Mouse (Mus musculus) heart, adult 18-20 months (tissue): ENCODE measurements at regions not wholly inside any gene's neighbourhood (a gene's known extent, or its start where the extent isn't known, plus 50 kb on each side); places are given as distances from the start of the nearest gene placed in this dataset.

ENCODE experiments used
- DNase-seq, 2 experiments: peaks; one replicate each; pipeline ENCODE4 v3.0.0; 2021 to 2022; ENCODE audit warnings: mixed read lengths in 1 of 2

DNA sequence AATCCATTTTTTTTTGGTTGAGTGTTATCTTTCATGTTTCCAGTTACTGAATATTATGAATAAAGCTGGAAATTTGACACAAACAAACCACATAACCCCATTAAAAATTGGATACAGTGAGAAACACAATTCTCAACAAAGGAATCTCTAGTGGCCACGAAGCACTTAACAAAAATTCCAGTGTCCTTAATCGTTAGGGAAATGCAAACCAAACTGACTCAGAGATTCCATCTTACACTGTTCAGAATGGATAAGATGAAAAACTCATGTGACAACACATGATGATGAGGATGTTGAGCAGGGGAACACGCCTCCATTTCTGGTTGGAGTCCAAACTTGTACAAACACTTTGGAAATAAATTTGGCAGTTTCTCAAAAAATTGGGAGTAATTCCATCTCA, 57.3 kb downstream of the Tktl2 start:
- no peak for DNase-seq

DNA sequence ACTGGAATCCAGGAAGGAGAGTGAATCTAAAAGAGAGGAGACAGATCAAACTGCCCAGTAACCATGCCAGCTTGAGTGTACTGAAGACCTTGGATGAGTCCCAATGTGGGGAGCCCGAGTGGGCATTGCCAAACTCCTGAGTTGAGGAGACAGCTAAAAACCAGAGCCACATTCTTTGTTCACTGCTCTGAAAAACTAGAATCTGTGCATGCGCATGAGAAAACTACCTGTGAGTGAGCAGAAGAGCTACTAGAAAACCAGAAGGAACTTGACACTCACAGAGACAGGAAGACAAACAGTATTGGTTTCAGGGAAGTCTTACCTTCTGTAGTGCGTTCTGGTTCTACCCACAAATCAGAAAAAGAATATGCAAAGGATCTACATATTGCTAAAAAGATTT, 74.6 kb downstream of the Tktl2 start:
- DNase-seq: no peak

DNA sequence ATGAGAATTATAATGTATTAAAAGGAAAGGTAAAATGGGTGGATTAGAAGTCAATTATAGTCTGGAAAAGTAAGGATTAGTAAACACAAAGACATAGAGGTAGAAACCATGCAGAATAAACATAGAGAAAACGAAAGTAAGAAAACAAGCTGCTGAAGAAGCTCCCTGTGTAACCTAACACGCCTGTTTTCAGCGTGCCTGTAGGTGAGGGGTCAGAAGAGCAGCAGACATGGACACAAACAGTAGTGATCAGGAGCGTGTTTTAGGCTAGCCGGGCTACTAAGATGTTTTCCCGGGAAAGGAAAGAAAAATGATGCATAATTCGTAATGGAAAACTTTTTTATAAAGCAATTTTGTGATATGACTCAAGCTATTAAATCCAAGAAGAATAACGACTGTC, 75.3 kb downstream of the Tktl2 start:
- no peak for DNase-seq

DNA sequence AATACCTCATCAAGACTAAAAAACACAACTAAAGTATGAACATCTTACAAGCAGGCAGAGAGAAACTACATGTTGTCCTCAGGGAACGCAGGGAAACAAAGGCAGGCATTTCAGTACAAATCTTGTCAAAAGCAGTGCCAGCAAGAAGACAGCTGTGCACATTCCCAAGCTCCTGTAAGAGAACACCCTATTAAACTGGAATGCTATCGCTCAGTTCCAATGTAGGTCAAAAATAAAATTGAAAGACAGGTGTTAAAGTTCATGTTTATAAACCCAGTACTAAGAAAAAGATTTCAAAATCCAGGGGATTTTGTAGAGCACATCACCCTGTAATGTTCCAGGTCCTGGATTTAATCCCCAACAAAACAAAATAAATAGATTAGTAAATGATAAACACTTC, 75.7 kb downstream of the Tktl2 start:
- peak; percentile 4 to 11 for DNase-seq

DNA sequence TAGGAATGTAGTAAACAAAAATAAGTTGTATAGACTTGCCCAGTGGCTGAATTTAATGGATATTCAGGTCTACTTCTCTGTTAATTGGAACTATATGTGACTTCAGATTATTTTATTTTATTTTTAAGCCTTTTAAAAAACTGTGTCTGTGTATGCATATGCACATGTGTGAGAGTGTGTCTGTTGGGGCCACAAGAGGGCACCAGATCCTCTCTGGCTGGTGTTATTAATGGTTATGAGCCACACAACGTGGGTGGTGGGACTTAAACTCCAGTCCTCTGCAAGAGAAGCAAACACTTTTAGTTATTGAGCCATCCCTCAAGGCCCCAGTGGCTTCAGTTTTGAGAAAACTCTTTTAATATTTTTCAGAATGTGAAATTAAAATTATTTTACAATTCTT, 77.9 kb downstream of the Tktl2 start:
- no peak for DNase-seq

DNA sequence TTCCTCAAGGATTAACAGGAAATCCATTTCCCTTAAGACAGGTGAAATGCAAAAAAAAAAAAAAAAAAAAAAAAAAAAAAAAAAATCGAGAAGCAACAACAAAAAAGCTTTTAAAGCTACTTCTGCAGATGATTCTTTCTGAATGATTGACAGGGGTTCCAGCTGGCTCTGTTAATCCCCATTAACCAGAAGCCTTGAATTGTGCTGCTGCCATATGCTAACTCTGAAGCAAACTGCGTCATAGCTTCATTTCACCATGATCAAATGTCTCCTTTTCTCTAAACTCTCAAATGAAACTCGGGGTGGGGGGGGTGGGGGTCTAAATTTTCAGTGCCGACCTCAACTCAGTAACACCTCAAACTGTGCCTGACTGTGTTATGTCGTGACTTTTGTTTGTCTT, 80.7 kb downstream of the Npy5r start:
- DNase-seq: no peak

DNA sequence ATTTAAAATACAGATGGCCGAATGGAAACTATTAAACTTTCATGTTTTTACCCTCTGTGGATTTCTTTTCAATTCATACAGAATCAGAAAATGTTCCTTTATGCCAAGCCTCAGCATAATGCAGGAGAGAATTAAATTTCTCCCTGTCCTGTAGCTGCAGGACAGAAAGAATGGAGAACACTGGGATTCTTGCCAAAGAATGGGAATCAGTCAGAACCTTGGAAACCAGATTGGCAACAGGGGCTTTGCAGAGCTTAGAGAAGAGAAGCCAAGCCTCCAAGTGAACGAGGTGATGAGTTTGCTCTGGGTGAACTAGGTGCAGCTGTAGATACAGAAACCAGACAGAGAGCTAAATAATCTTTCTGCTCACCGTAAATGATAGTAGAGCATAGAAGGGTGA, 64.6 kb downstream of the Npy5r start:
- DNase-seq: no peak

DNA sequence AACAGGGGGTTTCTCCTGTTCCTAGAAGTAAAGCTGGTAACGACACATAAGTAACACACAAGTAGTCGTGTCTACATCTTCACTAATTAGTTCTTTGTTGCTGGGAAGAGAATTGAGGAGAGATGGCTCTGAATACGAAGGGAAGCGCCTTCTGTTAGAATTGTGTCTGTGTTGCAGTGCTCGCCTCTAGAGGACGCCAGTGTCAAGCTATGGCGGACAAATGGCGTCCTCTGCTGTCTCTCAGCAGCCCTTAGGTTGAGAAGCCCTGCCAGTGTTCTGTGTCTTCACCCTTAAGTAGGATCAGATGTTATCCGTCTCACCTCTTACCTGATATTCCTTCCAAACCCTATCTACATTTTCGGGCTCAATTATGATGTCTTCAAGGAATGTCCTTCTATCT, 64.1 kb downstream of the Npy5r start:
- no peak for DNase-seq
